Mouse (Mus musculus) right cerebral cortex, postnatal 25 days (tissue): ENCODE data around the gene Pef1.

Experiments used
- DNase-seq: peaks from one replicate; pipeline ENCODE4 v3.0.0; 2022

Gene Pef1

GRCm38 (mm10) chr4:130102111-130102651 lies at the start of gene Pef1:
Gene Pef1, plus strand, starts transcription at chr4:130102558.
- no peak for DNase-seq

- DNase-seq = no peak
Measured at GRCm38 (mm10) chr4:130053111-130053510, 49.2 kb upstream of the Pef1 start.

- DNase-seq = no peak
Measured at GRCm38 (mm10) chr4:130054727-130055126, 47.6 kb upstream of the Pef1 start.

GRCm38 (mm10) chr4:130055160-130056010 lies 47.0 kb upstream of the Pef1 start:
- no peak for DNase-seq

- DNase-seq = no peak
Measured at GRCm38 (mm10) chr4:130056011-130056322, 46.4 kb upstream of the Pef1 start.

GRCm38 (mm10) chr4:130056471-130056870 lies 45.9 kb upstream of the Pef1 start:
- DNase-seq = no peak

- DNase-seq = no peak
Measured at GRCm38 (mm10) chr4:130060937-130061336, 41.4 kb upstream of the Pef1 start.

GRCm38 (mm10) chr4:130063191-130063590 lies 39.2 kb upstream of the Pef1 start:
- no peak for DNase-seq

GRCm38 (mm10) chr4:130066816-130067215 lies 35.5 kb upstream of the Pef1 start:
- DNase-seq = no peak

GRCm38 (mm10) chr4:130070523-130070922 lies 31.8 kb upstream of the Pef1 start:
- no peak for DNase-seq

- DNase-seq = no peak
Measured at GRCm38 (mm10) chr4:130071758-130072157, 30.6 kb upstream of the Pef1 start.

- DNase-seq = no peak
Measured at GRCm38 (mm10) chr4:130073367-130073766, 29.0 kb upstream of the Pef1 start.

GRCm38 (mm10) chr4:130074761-130075515 lies 27.4 kb upstream of the Pef1 start:
- no peak for DNase-seq

- no peak for DNase-seq
Measured at GRCm38 (mm10) chr4:130076856-130077255, 25.5 kb upstream of the Pef1 start.

- peak; percentile 48 for DNase-seq
Measured at GRCm38 (mm10) chr4:130078816-130079485, 23.4 kb upstream of the Pef1 start.

GRCm38 (mm10) chr4:130079521-130079920 lies 22.8 kb upstream of the Pef1 start:
- no peak for DNase-seq

GRCm38 (mm10) chr4:130081345-130082190 lies 20.8 kb upstream of the Pef1 start:
- DNase-seq = peak; percentile 61

- DNase-seq = no peak
Measured at GRCm38 (mm10) chr4:130082211-130082610, 20.1 kb upstream of the Pef1 start.

GRCm38 (mm10) chr4:130084331-130084945 lies 17.9 kb upstream of the Pef1 start:
- no peak for DNase-seq

- no peak for DNase-seq
Measured at GRCm38 (mm10) chr4:130085246-130085820, 17.0 kb upstream of the Pef1 start.

GRCm38 (mm10) chr4:130087293-130087692 lies 15.1 kb upstream of the Pef1 start:
- DNase-seq = peak; percentile 86

GRCm38 (mm10) chr4:130095137-130095536 lies 7.2 kb upstream of the Pef1 start:
- no peak for DNase-seq
